Mouse (Mus musculus): ENCODE data around the gene Mettl26. TPM values are rescaled to one million over a fixed set of nuclear protein-coding genes. Genes with fewer than 3 reads are reported as not detected.

Gene Mettl26
- polyA plus RNA-seq, 1 experiment from 2014 or later, result 35.7 TPM

- Histone ChIP-seq H3K9me3 (no peaks in the 10 kb centered on the region), H3K4me3 (no peak overlapping the region), H3K36me3 (peaks cover 12% of the 10 kb centered on the region), H3K9ac (no peak overlapping the region), H3K27me3 (replicated peaks) (no peaks in the 10 kb centered on the region), H3K27ac (replicated peaks) (no peak overlapping the region), H3K4me1 (peaks cover 13% of the 10 kb centered on the region), H3K4me2 (no peak overlapping the region)
- WGBS, result 54% methylated on average over 2 of the region's 2 CpGs
- ATAC-seq (ENCODE audit: extremely low read depth, insufficient number of reproducible peaks, low FRiP score, low TSS enrichment), result no peak
These were observed 20.5 kb downstream of the Mettl26 start for GRCm38 (mm10) chr17:25895415-25895814.

- H3K4me1 ChIP-seq, result peaks cover 13% of the 10 kb centered on the region
- peaks cover 12% of the 10 kb centered on the region for H3K36me3 ChIP-seq
- H3K9me3 ChIP-seq, result no peaks in the 10 kb centered on the region
- no peak overlapping the region for H3K27ac ChIP-seq (replicated peaks)
- H3K4me3 ChIP-seq, result no peak overlapping the region
- no peak overlapping the region for H3K4me2 ChIP-seq
- no peaks in the 10 kb centered on the region for H3K27me3 ChIP-seq (replicated peaks)
- WGBS, result 50% methylated on average over 12 of the region's 12 CpGs
- no peak overlapping the region for H3K9ac ChIP-seq
- ATAC-seq (ENCODE audit: extremely low read depth, insufficient number of reproducible peaks, low FRiP score, low TSS enrichment), result no peak
These were observed 21.0 kb downstream of the Mettl26 start for GRCm38 (mm10) chr17:25895891-25896290.

- H3K4me3 ChIP-seq, result no peak overlapping the region
- peaks cover 19% of the 10 kb centered on the region for H3K36me3 ChIP-seq
- H3K9ac ChIP-seq, result no peak overlapping the region
- no peak overlapping the region for H3K27ac ChIP-seq (replicated peaks)
- 95% methylated on average over 1 of the region's 1 CpGs for WGBS
- H3K27me3 ChIP-seq (replicated peaks), result no peaks in the 10 kb centered on the region
- no peak overlapping the region for H3K4me2 ChIP-seq
- no peaks in the 10 kb centered on the region for H3K9me3 ChIP-seq
- peaks cover 10% of the 10 kb centered on the region for H3K4me1 ChIP-seq
- no peak for ATAC-seq (ENCODE audit: extremely low read depth, insufficient number of reproducible peaks, low FRiP score, low TSS enrichment)
These were observed 25.3 kb downstream of the Mettl26 start for GRCm38 (mm10) chr17:25900193-25900592.

- H3K9ac ChIP-seq, result no peak overlapping the region
- H3K9me3 ChIP-seq, result no peaks in the 10 kb centered on the region
- 86% methylated on average over 3 of the region's 3 CpGs for WGBS
- H3K36me3 ChIP-seq, result peaks cover 22% of the 10 kb centered on the region
- no peak for ATAC-seq (ENCODE audit: extremely low read depth, insufficient number of reproducible peaks, low FRiP score, low TSS enrichment)
- H3K27ac ChIP-seq (replicated peaks), result no peak overlapping the region
- H3K4me3 ChIP-seq, result no peak overlapping the region
- H3K4me1 ChIP-seq, result no peaks in the 10 kb centered on the region
- no peak overlapping the region for H3K4me2 ChIP-seq
- no peaks in the 10 kb centered on the region for H3K27me3 ChIP-seq (replicated peaks)
These were observed 28.2 kb downstream of the Mettl26 start for GRCm38 (mm10) chr17:25903061-25903460.

- H3K36me3 ChIP-seq, result peaks cover 3% of the 10 kb centered on the region; the same call in 1 of the 2 replicates
- WGBS, result 90% methylated on average over 2 of the region's 2 CpGs
These were observed 32.8 kb downstream of the Mettl26 start for GRCm38 (mm10) chr17:25907640-25908039.

GRCm38 (mm10) chr17:25911816-25912215, 36.9 kb downstream of the Mettl26 start:
- no peak overlapping the region for H3K4me2 ChIP-seq
- no peaks in the 10 kb centered on the region for H3K9me3 ChIP-seq
- peaks cover 29% of the 10 kb centered on the region for H3K4me1 ChIP-seq
- H3K36me3 ChIP-seq, result peaks cover 8% of the 10 kb centered on the region
- no peaks in the 10 kb centered on the region for H3K27me3 ChIP-seq (replicated peaks)
- H3K4me3 ChIP-seq, result no peak overlapping the region
- ATAC-seq (ENCODE audit: extremely low read depth, insufficient number of reproducible peaks, low FRiP score, low TSS enrichment), result no peak
- 84% methylated on average over 4 of the region's 4 CpGs for WGBS
- H3K27ac ChIP-seq (replicated peaks), result no peak overlapping the region
- no peak overlapping the region for H3K9ac ChIP-seq

More at GRCm38 (mm10) chr17:25907640-25908039, 32.8 kb downstream of the Mettl26 start:
- no peak overlapping the region for H3K27ac ChIP-seq (replicated peaks)
- ATAC-seq (ENCODE audit: extremely low read depth, insufficient number of reproducible peaks, low FRiP score, low TSS enrichment), result no peak
- H3K4me2 ChIP-seq, result no peak overlapping the region
- H3K27me3 ChIP-seq (replicated peaks), result no peaks in the 10 kb centered on the region
- no peak overlapping the region for H3K9ac ChIP-seq
- no peaks in the 10 kb centered on the region for H3K9me3 ChIP-seq
- H3K4me1 ChIP-seq, result 0 out of 2 replicates have a peak, but pooled peaks cover 2% of the 10 kb centered on the region
- no peak overlapping the region for H3K4me3 ChIP-seq

GRCm38 (mm10) chr17:25913186-25913876, 38.5 kb downstream of the Mettl26 start:
- H3K9me3 ChIP-seq, result no peaks in the 10 kb centered on the region
- H3K4me3 ChIP-seq, result no peak overlapping the region
- peak overlapping the region; percentile 35 for H3K4me2 ChIP-seq
- ATAC-seq (ENCODE audit: extremely low read depth, insufficient number of reproducible peaks, low FRiP score, low TSS enrichment), result no peak
- peaks cover 20% of the 10 kb centered on the region for H3K36me3 ChIP-seq
- 62% methylated on average over 14 of the region's 14 CpGs for WGBS
- peak overlapping the region; percentile 24 for H3K9ac ChIP-seq
- no peaks in the 10 kb centered on the region for H3K27me3 ChIP-seq (replicated peaks)
- peak overlapping the region; percentile 70 for H3K27ac ChIP-seq (replicated peaks)
- peaks cover 43% of the 10 kb centered on the region for H3K4me1 ChIP-seq

- Histone ChIP-seq H3K36me3 (peaks cover 20% of the 10 kb centered on the region), H3K4me3 (no peak overlapping the region), H3K27me3 (replicated peaks) (no peaks in the 10 kb centered on the region), H3K9ac (peak overlapping the region; percentile 24), H3K4me2 (peak overlapping the region; percentile 35), H3K4me1 (peaks cover 48% of the 10 kb centered on the region), H3K9me3 (no peaks in the 10 kb centered on the region), H3K27ac (replicated peaks) (peak overlapping the region; percentile 70)
- 30% methylated on average over 1 of the region's 1 CpGs for WGBS
- ATAC-seq (ENCODE audit: extremely low read depth, insufficient number of reproducible peaks, low FRiP score, low TSS enrichment), result no peak
These were observed 39.0 kb downstream of the Mettl26 start for GRCm38 (mm10) chr17:25913877-25914275.

- peak overlapping the region; percentile 35; the same call in 1 of the 2 replicates for H3K4me2 ChIP-seq
- H3K27me3 ChIP-seq (replicated peaks), result no peaks in the 10 kb centered on the region
- WGBS, result 55% methylated on average over 4 of the region's 4 CpGs
- H3K27ac ChIP-seq (replicated peaks), result peak overlapping the region; percentile 70
- no peaks in the 10 kb centered on the region for H3K9me3 ChIP-seq
- ATAC-seq (ENCODE audit: extremely low read depth, insufficient number of reproducible peaks, low FRiP score, low TSS enrichment), result no peak
- H3K4me3 ChIP-seq, result no peak overlapping the region
- peaks cover 49% of the 10 kb centered on the region for H3K4me1 ChIP-seq
- peak overlapping the region; percentile 24; the same call in 1 of the 2 replicates for H3K9ac ChIP-seq
- peaks cover 20% of the 10 kb centered on the region for H3K36me3 ChIP-seq
These were observed 39.4 kb downstream of the Mettl26 start for GRCm38 (mm10) chr17:25914295-25914694.

- Histone ChIP-seq H3K27me3 (replicated peaks) (no peaks in the 10 kb centered on the region), H3K27ac (replicated peaks) (no peak overlapping the region), H3K9ac (peak overlapping the region; percentile 94; the same call in 1 of the 2 replicates), H3K36me3 (peaks cover 20% of the 10 kb centered on the region), H3K4me3 (no peak overlapping the region), H3K4me2 (no peak overlapping the region), H3K9me3 (no peaks in the 10 kb centered on the region), H3K4me1 (peaks cover 56% of the 10 kb centered on the region)
- no peak for ATAC-seq (ENCODE audit: extremely low read depth, insufficient number of reproducible peaks, low FRiP score, low TSS enrichment)
- 75% methylated on average over 8 of the region's 8 CpGs for WGBS
These were observed 42.2 kb downstream of the Mettl26 start for GRCm38 (mm10) chr17:25916931-25917647.

- H3K27me3 ChIP-seq (replicated peaks), result no peaks in the 10 kb centered on the region
- H3K4me1 ChIP-seq, result peaks cover 52% of the 10 kb centered on the region
- WGBS, result 66% methylated on average over 9 of the region's 9 CpGs
- peak overlapping the region; percentile 98 for H3K4me2 ChIP-seq
- H3K27ac ChIP-seq (replicated peaks), result no peak overlapping the region
- no peaks in the 10 kb centered on the region for H3K9me3 ChIP-seq
- peak overlapping the region; percentile 98 for H3K4me3 ChIP-seq
- H3K36me3 ChIP-seq, result peaks cover 20% of the 10 kb centered on the region
- ATAC-seq (ENCODE audit: extremely low read depth, insufficient number of reproducible peaks, low FRiP score, low TSS enrichment), result no peak
- peak overlapping the region; percentile 94 for H3K9ac ChIP-seq
These were observed 43.3 kb downstream of the Mettl26 start for GRCm38 (mm10) chr17:25918037-25918750.
